Mouse (Mus musculus): ENCODE measurements around the gene Plekhg3.

GRCm38 (mm10) chr12:76549203-76549602 is 18.5 kb downstream of the Plekhg3 start:
- TF ChIP-seq CTCF (IDR thresholded peaks at IDR 0.05; ENCODE audit: low read depth, low read length): no peak
- no peak for TF ChIP-seq POLR2A (IDR thresholded peaks at IDR 0.05; ENCODE audit: borderline replicate concordance, low read depth, low read length)

All from bone marrow macrophage, adult 2 months (primary cell).